Mouse (Mus musculus): ENCODE measurements around the gene Sf3a1.
"Not testable (repeated sequence)": the region's sequence is repeated elsewhere in the genome, so short reads cannot be mapped to it uniquely, and the experiment has no call there.

Sf3a1 gene

DNA sequence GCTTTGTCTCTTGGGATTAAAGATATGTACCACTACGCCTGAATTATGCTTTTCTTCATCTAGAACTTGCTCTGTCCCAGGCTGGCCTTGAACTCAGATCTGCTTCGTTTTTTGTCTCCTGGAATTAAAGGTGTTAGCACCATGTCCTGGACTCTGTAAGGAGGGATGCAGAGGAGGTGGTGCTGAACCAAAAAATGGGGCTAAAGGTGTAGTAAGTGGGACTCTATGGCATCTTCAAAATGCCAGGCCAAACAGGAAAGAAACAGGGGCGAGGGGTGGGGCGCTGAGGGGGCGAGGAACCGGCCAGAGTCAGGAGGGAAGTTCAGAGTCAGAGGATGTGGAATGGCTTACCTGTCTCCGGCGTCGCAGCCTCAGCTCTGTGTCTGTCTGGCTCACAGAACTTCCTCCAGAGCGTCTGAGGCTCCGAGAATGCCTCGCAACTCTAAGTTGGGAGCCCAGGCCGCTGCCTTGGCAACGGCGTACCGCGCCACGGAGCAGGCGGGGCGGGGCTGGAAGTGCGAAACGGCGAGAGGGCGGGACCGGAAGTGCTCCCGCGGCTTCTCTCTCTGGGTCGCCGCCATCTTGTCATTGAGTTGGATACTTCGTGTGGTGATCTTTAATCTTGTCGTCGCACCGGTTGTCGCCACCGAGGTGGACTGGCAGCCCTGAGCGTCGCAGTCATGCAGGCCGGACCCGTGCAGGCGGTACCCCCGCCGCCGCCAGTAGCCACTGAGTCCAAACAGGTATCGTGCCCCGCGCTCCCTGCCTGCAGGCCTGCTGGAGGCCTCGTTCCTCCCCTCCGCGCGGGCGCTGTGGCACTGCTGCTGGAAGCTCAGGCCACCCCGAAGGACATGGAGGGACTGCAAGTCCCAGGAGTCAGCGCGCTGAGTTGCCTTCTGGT is at the start of gene Sf3a1, which contains the start of gene Ccdc157:
Gene Sf3a1, plus strand, starts transcription at position 543 of the 901 bp plus-strand sequence.
Gene Ccdc157, minus strand, starts transcription at position 486 of the 901 bp plus-strand sequence.
- DNase-seq (ENCODE audit: low spot score): peak; percentile 93

DNA sequence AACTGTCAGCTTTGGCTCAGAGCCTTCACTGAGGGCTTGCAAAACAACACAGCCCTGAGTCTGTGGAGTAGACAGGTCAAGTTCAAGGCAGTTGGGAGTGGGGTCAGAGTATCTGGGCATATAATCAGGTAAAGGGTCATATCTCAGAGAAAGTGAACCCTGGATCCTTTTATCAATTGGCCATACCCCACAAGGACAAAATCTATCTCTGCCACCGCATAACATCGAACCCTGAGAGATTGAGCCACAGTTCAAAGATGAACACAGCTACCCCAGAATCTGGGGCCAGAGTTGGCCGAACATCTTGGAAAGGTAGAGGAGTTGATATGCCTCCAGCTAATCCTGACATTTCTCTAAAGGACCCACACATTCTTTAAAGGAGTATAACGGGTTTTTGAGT is 48.1 kb upstream of the Sf3a1 start:
- no peak for DNase-seq (ENCODE audit: low spot score)

DNA sequence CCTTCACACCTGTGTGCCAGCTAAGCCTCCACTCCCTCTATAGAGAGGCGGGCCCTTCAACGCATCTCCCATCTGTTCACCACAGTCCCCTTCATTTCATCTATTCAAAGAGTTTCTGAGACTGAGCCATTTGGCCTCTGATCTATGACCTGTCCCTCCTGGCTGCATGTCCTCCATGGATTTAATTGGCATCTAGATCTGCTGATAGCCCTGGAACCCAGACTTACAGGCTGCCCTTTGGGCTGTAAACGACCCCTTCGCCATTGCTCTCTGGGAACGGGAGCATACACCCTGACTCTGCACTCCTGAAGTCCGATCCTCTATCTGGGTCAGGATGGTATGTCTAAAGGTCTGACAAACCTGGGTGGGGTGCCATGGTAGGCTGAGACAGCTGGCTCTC is 47.3 kb upstream of the Sf3a1 start:
- DNase-seq (ENCODE audit: low spot score): no peak

DNA sequence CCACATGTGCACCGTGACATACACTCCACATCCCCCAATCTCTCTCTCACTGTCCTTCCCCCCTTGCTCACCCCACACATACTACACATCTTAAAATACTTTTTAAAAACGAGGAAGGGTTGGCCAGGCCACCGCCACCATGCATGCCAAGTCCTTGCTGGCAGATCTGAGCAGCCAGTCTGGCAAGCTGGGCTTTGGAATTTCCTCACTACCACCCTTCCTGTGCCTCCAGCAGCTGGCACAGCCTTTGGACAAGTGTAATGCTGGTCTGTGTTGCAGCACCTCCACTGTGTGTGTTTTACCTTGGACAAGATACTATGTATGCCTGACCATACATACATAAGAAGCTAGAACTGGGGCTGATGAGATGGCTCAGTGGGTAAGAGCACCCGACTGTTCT is 46.7 kb upstream of the Sf3a1 start:
- no peak for DNase-seq (ENCODE audit: low spot score)

DNA sequence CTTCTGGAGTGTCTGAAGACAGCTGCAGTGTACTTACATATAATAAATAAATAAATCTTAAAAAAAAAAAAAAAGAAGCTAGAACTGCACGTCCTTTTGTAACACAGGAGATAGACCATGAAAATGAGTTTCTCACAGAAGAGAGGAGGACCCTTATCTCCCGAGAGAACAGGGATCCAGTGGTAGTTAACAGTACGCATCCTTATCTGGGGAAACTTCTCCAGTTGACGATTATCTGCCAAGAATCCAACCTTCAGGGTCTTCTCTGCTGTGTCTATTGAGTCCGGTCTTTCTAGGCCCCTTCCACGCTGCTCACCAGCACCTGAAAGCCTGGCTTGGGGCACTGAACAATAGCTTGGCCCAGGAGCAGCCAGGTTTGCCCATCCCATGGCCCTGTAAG is 46.2 kb upstream of the Sf3a1 start:
- no peak for DNase-seq (ENCODE audit: low spot score)

DNA sequence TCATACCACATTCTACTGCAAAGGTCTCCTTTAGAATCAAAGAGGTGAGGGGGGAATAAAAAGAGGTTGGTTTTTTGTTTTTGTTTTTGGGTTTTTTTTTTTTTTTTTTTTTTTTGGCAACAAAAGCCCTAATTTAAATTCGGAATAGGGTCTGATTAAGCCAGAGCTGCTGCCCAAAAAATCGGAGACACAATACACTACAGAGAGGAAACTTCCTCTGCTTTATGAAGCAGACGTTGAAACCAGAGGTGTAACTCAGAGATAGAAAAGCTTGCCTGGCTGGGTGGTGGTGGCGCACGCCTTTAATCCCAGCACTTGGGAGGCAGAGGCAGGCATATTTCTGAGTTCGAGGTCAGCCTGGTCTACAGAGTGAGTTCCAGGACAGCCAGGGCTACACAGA is 45.6 kb upstream of the Sf3a1 start:
- not testable (repeated sequence) for DNase-seq (ENCODE audit: low spot score)

DNA sequence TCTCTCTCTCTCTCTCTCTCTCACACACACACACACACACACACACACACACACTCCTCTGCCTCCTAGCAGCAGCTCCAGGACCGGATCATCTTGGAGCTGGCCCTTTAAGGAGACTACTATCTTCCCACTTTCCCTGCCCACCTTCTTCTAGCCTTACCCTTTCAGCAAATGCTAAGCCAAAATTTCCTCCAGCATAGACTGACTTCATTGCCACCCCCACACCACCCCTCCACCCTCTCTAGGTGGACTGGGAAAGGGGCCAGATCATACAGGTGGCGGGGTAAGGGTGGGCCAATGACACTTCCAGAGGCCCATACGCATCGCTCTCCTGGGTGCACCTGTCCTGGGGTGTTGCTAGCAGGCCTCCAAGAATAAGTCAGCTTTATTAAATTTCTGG is 44.7 kb upstream of the Sf3a1 start:
- no peak for DNase-seq (ENCODE audit: low spot score)

DNA sequence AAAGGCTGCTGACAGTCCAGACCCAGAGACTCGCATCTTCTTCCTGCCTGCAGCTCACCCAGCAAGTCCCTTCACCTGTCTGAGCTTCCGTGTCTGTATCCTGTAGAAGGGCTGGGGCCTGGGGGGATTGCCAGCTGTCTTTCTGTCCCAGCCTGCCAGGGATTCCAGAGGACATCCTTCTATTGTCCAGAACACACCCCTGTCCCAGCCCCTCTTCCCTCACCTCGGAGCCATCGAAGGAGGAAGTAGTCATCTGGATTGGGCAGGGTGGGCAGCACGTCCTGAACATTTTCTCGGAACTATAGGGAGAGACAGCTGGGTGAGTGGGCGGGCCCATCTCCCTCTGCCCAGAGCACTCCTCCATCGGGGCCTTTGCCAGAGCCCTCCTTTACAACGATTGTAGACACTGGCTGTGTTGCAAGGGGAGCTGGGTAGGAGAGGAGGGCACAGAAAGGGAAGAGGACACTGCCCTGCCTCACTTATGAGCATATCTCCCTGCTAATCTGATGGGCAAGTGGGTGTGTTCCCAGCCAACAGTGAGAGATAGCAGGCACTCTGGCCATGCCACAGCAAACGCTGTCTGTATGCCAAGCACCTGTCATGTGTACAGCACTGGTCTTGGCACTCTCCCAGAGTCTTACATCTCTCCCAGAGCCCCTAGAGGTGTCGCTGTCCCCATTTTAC is 43.5 kb upstream of the Sf3a1 start:
- no peak for DNase-seq (ENCODE audit: low spot score)

DNA sequence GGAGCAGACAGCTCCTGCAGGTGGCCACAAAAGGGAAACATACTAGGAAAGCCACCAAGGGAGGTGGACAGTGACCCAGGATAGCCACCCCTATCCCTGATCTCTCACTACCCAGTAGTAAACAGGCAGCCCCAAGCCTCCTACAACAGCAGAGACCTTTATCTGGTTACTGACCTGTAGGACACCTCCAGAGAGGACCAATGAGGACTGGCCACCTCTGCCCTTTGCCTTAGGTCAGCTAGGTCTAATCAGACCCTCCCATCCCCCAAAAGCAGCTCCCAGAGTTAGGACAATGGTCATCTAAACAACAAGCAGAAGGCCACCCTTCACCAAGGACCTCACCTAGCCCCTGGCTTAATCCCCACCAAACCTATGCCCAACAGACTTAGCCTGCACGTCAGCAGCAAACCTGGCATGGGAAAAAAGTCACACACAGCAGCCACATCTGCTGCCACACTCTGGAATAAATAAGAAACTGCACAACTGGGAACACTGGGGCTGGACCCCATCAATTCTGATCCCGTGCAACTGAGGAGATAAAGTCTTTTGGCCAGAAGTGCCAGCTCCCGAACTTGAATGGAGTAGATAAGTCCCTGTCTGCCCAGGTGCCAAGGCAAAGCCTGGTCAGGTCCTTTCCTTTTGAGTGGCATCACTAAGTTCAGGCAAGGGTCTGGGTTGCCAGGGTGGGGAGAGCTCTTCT is 42.6 kb upstream of the Sf3a1 start:
- DNase-seq (ENCODE audit: low spot score): no peak

DNA sequence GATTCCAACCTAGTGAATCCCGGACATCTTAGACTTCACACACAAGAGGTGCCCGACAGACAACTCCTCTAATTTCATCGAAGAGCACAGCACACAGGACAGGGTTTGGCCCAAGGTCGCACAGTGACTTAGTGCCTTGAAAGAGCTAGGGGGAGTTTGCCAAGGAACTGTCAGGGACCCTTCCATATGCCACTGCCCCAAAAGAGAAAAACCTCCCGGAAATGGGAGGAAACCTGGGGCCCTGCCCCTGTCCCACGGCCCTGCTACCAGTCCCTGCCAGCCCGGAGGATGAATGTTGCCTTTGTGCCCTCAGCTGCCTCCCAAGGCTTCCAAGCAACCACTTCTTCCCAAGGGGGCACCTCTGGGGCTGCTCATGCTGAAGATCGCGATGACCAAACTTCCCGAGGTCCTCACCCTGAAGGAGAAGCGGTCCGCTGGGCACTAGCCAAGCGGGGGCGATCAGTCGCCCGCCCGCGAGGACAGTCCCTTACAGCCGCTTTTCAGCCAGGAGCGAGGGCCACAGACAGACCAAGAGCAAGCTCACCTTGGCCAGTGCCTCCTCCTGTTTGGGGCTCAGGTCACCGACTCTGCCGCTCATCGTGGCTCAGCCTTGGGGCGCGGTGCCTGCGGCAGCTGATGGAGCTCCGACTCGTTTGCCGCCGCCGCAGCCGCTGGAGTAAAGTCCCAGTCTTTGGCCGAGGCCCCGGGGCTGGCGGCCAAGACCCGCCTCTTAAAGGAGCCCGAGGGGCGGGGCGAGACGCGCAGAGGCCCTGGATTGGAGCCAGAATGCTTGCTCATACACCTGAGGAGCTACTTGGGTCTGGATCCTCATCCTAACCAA is 41.8 kb upstream of the Sf3a1 start:
- DNase-seq (ENCODE audit: low spot score): peak; percentile 83

DNA sequence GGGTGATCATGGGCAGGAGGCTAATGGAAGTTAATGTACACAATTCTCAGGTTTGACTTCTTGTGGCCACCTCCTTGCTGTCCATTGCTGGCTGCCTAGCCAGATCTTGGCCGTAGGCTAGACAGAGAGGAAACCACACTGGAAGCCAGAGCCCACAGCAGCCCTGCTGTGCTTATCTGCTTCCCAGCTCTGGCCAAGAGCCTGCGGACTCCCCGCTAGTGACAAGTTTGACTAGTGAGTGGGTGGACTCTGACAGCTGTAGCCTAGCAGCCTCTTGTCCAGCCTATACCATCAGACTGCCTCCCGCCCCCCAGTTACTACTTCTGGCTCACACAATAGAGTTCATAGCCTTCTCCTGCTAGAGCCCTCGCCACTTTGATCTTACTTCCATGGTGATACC is 40.5 kb upstream of the Sf3a1 start:
- DNase-seq (ENCODE audit: low spot score): no peak

DNA sequence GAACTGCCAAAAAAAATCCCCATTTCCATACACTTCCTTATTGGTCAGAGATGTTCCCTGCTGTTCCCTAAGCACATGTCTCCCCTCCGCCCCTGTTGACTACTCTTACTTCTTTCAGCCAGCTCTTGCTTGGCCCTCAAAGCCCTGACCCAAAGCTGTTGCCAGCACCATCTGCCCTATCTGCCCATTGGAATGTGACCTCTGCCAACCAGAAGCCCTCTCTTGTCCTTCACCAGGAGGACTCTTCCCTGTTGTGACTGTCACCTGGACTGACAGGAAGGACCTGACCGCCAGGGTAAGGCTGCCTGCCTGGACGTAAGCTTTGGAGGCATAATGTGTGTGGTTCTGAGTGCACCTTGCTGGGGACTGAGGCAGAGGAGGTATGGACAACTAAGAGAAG is 38.5 kb upstream of the Sf3a1 start:
- DNase-seq (ENCODE audit: low spot score): no peak

DNA sequence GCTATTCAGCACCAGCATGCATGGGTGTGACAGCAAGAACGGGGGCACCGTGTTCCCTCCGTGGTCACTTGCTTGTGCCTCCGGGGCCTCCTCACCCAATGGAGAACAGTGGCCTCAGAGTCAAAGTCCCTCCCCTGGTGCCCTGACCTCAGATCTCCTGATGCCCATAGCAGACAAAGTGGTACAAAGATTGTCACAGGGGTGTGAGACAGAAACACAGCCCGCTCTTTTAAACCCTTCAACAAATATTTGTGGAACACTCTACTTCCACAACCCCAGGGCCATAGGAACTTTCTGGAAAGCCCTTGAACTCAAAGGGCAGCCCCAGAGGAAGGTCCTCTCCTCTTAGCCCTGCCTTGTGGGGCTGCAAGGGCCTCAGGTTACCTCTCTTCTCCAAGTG is 37.9 kb upstream of the Sf3a1 start:
- peak; percentile 52 for DNase-seq (ENCODE audit: low spot score)

DNA sequence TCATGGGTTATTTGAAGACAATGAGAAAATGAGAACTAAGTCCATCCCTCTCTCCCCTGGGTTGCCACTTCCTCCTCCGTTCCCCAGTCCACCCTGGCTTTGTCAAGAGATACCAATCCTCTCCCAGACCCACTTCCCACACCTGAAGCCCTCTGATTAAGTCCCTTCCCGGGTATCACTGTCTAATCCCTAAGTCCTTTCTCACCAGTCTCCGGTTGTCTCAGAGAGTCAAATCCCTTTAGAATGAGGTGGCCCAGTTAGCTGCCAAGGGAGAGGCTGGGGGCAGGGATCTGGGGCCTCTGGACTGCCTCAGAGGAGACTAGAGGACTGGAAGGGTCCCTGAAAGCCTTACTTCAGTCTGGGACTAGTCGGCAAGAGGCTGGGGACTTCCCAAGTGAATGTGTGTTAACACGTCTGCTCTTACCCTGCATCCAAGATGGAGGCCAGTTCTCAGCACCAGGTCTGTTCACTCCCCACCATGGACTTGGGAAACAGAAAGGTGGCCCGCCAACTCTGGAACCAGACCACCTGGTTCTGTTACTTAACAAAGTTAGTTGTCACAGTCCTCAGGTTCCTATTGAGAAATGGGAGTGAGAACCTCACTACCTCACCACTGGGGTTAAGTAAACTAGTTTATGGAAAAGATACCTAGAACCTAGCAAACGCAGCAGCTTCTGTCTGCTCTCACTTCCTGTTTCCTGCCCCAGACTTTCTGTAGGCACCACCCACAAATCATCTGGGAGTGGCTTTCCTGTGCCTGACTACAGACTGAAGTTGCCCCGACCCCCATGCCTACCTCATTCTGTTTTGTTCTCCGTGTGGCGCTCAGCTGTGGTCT is 37.2 kb upstream of the Sf3a1 start, which contains the start of gene Sec14l2:
Gene Sec14l2, minus strand, starts transcription at position 674 of the 838 bp plus-strand sequence.
- peak; percentile 50 for DNase-seq (ENCODE audit: low spot score)

DNA sequence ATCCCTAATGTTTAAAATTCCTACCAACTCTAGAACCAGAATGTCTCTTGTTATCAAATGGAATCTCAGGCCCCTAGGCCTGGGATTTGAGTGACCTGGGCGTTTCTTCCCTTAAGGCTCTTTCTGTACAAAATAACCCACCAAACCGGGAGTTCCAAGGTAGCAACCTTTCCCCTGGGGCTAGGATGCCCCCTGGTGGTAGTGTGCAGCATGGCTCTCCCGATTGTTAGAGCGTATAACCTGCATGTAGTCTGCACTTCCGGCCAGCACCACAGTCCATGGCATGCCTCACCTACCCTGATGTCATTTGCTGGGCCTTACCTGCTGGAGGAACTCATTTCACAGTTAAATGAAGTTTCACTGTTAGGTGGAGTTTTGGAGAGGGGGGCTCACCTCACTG is 36.2 kb upstream of the Sf3a1 start:
- DNase-seq (ENCODE audit: low spot score): peak; percentile 50

DNA sequence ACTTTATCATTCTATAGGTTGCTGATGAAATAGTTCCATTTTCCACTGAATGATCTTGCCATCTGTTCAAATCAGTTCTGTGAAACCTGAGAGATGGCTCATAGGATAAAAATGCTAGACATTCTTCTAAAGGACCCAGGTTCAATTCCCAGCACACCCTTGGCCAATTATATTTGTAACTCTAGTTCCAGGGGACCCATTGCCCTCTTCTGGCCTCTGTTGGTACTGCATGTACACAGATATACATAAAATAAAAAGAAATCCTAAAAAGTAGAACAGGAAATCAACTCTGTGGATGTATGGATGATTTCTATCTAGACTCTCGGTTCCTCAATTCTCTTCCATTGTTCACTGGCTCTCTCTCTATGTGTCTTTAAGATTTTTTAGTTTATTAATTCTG is 33.1 kb upstream of the Sf3a1 start:
- no peak for DNase-seq (ENCODE audit: low spot score)

DNA sequence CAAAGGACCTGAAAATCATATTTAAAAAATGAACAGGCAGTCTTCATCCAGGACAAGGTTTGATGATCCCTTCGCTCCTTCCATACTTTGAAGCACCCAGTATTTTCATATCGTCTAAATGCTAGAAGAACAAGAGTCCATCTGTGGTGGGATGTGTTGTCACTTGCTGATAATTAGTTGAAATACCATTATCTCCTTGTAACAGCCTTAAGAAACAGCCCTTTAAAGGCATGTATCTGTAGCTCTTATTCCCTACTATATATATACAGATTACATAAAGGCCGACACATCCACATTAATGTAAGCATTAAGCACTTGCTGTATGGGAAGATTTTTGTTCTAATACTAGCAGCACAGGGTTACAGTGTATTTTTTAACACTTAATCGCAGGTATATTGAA is 31.7 kb upstream of the Sf3a1 start:
- not testable (repeated sequence) for DNase-seq (ENCODE audit: low spot score)

DNA sequence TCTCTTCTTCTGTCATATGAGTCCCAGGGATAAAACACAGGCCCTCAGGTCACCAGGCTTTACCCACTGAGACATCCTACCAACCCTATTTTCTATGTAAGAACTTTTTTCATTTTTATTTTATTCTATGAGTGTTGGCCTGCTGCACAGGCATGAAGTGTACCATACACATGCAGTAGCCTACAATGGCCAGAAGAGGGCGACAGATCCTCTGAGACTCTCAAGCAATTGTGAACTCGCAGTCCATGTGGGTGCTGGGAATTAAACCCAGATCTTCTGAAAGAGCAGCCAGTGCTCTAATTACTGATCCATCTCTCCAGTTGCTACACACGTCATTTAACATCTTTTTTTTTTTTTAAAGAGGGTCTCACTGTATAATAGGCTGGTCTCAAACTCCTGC is 26.7 kb upstream of the Sf3a1 start:
- no peak for DNase-seq (ENCODE audit: low spot score)

DNA sequence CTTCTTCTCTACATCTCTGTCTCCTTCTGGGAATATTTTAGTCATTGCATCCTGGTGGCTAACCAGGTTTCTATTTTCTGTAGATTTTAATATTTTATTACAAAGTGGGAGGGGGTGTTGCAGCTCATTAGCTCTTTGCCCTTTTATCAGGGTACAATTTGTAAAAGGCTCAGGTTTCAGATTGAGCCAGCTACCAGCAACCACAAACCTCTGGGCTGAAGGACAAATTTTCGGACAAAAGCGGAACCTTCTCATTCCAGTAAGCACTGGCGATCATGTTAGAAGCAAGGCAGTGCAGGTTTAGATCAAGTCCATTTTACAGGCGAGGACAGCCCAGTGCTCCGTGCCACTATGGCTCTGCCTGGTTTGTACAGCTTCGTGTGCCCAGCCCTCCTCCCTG is 25.8 kb upstream of the Sf3a1 start:
- DNase-seq (ENCODE audit: low spot score): no peak

DNA sequence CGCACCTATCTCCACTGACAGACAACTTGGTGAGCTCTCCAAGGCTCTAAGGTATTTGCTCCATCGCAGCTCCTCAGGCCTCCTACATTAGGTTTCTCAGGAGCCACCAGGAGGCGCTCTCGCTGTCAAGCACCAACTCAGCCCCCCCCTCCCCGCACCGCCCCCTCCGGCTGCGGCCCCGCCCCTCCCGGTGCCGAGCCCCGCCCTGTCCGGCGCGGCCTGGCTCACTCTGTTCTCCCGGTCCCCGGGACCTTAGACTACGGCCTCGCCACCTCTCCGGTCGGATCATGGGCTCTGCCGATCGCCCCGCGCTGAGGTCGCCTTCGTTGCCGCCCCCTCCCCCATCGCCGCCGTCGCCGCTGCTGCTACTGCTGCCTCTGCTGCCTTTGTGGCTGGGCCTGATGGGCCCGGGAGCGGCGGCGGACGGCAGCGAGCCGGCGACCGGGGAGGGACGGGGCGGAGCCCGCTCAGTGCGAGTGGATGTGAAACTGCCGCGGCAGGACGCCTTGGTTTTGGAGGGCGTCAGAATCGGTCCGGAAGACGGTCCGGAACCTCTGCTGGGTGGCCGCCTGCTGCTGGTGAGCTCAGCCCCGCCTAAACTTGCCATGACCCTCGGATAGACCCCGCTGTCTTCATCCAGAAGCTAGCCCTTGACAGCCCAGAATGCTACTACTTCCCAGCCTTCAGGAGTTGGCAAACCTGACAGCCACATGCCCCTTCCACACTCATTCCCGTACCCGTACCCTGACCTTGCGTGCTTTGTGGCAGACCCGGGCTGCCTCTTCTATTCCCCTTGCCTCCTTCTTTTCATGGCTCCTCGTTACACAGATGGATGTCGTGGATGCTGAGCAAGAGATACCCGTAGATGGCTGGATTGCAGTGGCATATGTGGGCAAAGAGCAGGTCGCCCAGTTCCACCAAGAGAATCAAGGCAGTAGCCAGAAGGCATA is 24.9 kb upstream of the Sf3a1 start, which contains the start of gene Rnf215:
Gene Rnf215, plus strand, starts transcription at position 217 of the 950 bp plus-strand sequence.
- DNase-seq (ENCODE audit: low spot score): peak; percentile 87

All from lung, postnatal 25 days (tissue).